In the genomic region with DNA sequence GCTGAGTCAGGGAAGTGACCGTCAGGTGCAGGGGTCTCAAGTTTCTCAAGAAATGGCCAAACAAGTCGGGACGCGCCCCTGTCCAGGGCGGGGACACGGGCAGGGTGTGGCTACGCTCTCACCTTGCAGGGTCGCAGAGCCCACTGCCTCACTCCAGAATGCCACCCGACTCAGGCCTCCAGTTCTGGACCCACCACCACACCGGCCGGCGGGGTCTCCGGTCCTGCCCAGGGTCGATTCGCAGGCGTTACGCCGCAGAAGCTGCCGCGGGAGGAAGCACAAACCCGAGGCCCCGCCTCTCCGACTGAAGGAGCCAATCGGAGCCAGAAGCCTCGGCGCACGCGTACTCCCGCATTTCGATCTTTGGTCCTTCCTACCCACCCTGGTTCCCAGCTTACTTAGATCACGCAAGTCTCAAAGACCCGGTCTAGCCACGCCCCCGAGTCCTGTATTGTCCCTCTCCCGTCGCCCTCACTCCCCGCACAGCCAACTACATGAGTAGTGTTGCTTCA, we compare ENCODE assay signal across 8 mouse cellular contexts. TPM values are rescaled to one million over a fixed set of nuclear protein-coding genes. Genes with fewer than 3 reads are reported as not detected.
DNase-seq lines count a peak whose midpoint lies in the region; ATAC-seq lines count a peak whose summit lies in the region.

Gene Frmd8, minus strand, starts transcription at position 306 of the 512 bp plus-strand sequence.

- peak within 1 kb of the TSS; percentile 81 for H3K4me3 ChIP-seq in lung, embryonic 16.5 days (ENCODE audit: low read length)

- DNase-seq in MEL-GATA-1-ER (ENCODE audit: extremely low read depth, low read depth): peak; percentile 92
- DNase-seq in cerebellum, adult 8-10 months: peak; percentile 92
- peak; percentile 95 for DNase-seq in forelimb bud, embryonic 11.5 days (ENCODE audit: low read depth, low spot score)
- peak; percentile 77 for DNase-seq in layer of hippocampus, adult 9-10 months (ENCODE audit: low spot score)
- DNase-seq in ovary, postnatal 10 days (ENCODE audit: low spot score): peak; percentile 79
- DNase-seq in thymus, postnatal 10 days (ENCODE audit: low spot score in 2 of 2): peak; percentile 93 to 95

- peak; percentile 81 to 83 for ATAC-seq in hematopoietic stem cell, adult 5-6 weeks (replicated peaks in 1 of 2; ENCODE audit: insufficient read depth in 1 of 2, low FRiP score in 2 of 2, low TSS enrichment in 1 of 2, low read depth in 1 of 2, poor library complexity in 2 of 2, severe bottlenecking in 2 of 2)
- ATAC-seq in lung, embryonic 16.5 days (ENCODE audit: low read depth): peak; percentile 75

- peak within 1 kb of the TSS; percentile 90 for H3K4me2 ChIP-seq in lung, embryonic 16.5 days (ENCODE audit: low read depth, low read length)

- peak within 1 kb of the TSS; percentile 90 for H3K9ac ChIP-seq in lung, embryonic 16.5 days (ENCODE audit: low read length)

- H3K36me3 ChIP-seq in lung, embryonic 16.5 days (ENCODE audit: control insufficient read depth, insufficient read depth, low read length): 0 out of 2 replicates have a peak, but pooled peaks cover 4% of the 10 kb centered on the region

- no peaks in the 10 kb centered on the region for H3K9me3 ChIP-seq in lung, embryonic 16.5 days (ENCODE audit: control insufficient read depth, low read length)

- peak within 1 kb of the TSS; percentile 53 for H3K27ac ChIP-seq in lung, embryonic 16.5 days (ENCODE audit: low read length)

- peaks cover 56% of the 10 kb centered on the region for H3K4me1 ChIP-seq in lung, embryonic 16.5 days (replicated peaks; ENCODE audit: control insufficient read depth, insufficient read depth, low read length)

- under 1% methylated on average over 37 of the region's 37 CpGs for WGBS in lung, embryonic 16.5 days

- no peaks in the 10 kb centered on the region for H3K27me3 ChIP-seq in lung, embryonic 16.5 days (ENCODE audit: control insufficient read depth, insufficient read depth, low read depth, low read length)

RNA-seq across cellular contexts. Expression of gene Frmd8, which starts in this region (rescaled TPM):
- total RNA-seq in hematopoietic stem cell, adult 5-6 weeks (2017): 26.4 and 31.8 TPM in 2 replicates
- 56.4 and 61.1 TPM in 2 replicates for polyA plus RNA-seq in lung, embryonic 16.5 days (2015; fragmentation: Nextera tagmentation; extraction: Ambion mirVana)

Comparison
In these comparisons a context has a peak if more than half of its experiments do, and no peak if none do; other contexts are left out.
1. Peak in every context shown above with its lines: DNase-seq, ATAC-seq, H3K4me3 ChIP-seq and H3K27ac ChIP-seq.